Mouse (Mus musculus) intestine, embryonic 14.5 days (tissue): ENCODE results near the gene Ezh1. TPM values are rescaled to one million over a fixed set of nuclear protein-coding genes. Genes with fewer than 3 reads are reported as not detected.
A peak's percentile ranks its signal among the peaks of the same experiment; 100 is the strongest.

Experiments
- ATAC-seq: fragments of 200-750 bp; cut with Nextera tagmentation; replicated peaks from 2 replicates; pipeline ENCODE4 v1.8.0; 2017; ENCODE audit warnings: low read depth, moderate number of reproducible peaks, moderate TSS enrichment, moderate library complexity; ENCODE audit not compliant: low FRiP score, low TSS enrichment
- DNase-seq: peaks from one replicate; pipeline ENCODE4 v3.0.0-alpha.2; 2018; ENCODE audit warnings: low spot score
- H3K27ac ChIP-seq: fragments of 300-500 bp; sonication (generic); 2 replicates; pipeline ENCODE4 v1.5.1; 2014; ENCODE audit warnings: low read depth, mild to moderate bottlenecking, control low read depth
- H3K27me3 ChIP-seq: fragments of 300-500 bp; sonication (generic); replicated peaks from 2 replicates; pipeline ENCODE4 v1.6.1; 2014; ENCODE audit warnings: low read length, control low read depth; ENCODE audit not compliant: control insufficient read depth, insufficient read depth
- H3K36me3 ChIP-seq: fragments of 300-500 bp; sonication (generic); 2 replicates; pipeline ENCODE4 v1.6.1; 2014; ENCODE audit warnings: low read length, control low read depth; ENCODE audit not compliant: control insufficient read depth, insufficient read depth
- H3K4me1 ChIP-seq: fragments of 300-500 bp; sonication (generic); replicated peaks from 2 replicates; pipeline ENCODE4 v1.6.1; 2014; ENCODE audit warnings: low read length, control low read depth, mixed read lengths; ENCODE audit not compliant: control insufficient read depth, insufficient read depth
- H3K4me2 ChIP-seq: fragments of 300-500 bp; sonication (generic); 2 replicates; pipeline ENCODE4 v1.6.1; 2014; ENCODE audit warnings: low read length
- H3K4me3 ChIP-seq: fragments of 300-500 bp; sonication (generic); 2 replicates; pipeline ENCODE4 v1.5.1; 2014; ENCODE audit warnings: low read depth, low read length, control low read depth, mixed read lengths
- H3K9ac ChIP-seq: fragments of 300-500 bp; sonication (generic); 2 replicates; pipeline ENCODE4 v1.6.1; 2014; ENCODE audit warnings: mild to moderate bottlenecking, low read length
- H3K9me3 ChIP-seq: fragments of 300-500 bp; sonication (generic); 2 replicates; pipeline ENCODE4 v1.6.1; 2016; ENCODE audit warnings: low read length, control low read depth; ENCODE audit not compliant: control insufficient read depth
- WGBS: fragments of 180-500 bp; shearing (Covaris S2); extraction: QIAGEN DNeasy Blood & Tissue Kit; methylation state at CpG from one replicate; pipeline ENCODE4 v1.1.7; 2014; 5-methylcytosine and 5-hydroxymethylcytosine counted together
- polyA plus RNA-seq: library from polyadenylated mRNA; unstranded; fragments of >200 nt; fragmentation: Nextera tagmentation; extraction: Ambion mirVana; gene quantifications from 2 replicates; pipeline ENCODE4 v1.2.1, GENCODE M21; 2014

Gene Ezh1
- polyA plus RNA-seq, 1 experiment from 2014 or later: 20.2 TPM

DNA sequence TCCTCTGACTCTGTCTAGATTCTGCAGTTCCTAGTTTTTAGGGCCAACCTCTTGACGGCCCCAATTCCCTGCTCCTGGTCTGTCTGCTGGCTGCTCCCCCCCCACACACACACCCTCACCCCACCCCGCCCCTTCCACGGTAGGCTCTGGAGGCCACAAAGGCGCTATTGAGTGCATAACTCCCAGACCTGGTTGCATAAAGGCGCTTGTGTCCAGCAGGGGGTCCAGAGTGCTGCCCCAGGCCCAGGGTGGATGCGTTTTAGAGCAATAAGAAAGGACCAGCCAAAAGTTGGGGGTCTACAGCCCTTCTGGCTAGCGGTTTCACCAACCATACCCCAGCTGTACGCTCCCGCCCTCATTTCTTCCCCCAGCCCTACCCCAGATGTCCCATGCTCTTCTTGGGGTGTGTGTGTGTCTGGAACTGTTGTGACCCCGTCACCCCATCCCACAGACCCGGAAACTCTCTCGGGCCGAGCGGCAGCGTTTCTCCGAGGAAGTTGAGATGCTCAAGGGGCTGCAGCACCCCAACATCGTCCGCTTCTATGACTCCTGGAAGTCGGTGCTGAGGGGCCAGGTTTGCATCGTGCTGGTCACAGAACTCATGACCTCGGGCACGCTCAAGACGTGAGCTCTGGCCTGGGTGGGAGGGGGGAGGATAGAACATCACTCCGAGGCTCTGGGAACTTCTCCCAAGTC lies 36.2 kb upstream of the Ezh1 start:
- Histone ChIP-seq H3K4me1 (peaks cover 48% of the 10 kb centered on the region), H3K27me3 (peaks cover 31% of the 10 kb centered on the region), H3K9ac (peak overlapping the region; percentile 30; the same call in 1 of the 2 replicates), H3K4me3 (peak overlapping the region; percentile 63), H3K9me3 (no peaks in the 10 kb centered on the region), H3K4me2 (peak overlapping the region; percentile 98), H3K36me3 (peaks cover 2% of the 10 kb centered on the region), H3K27ac (no peak overlapping the region)
- ATAC-seq (no peak), DNase-seq (peak; percentile 60)
- WGBS: 7% methylated on average over 24 of the region's 24 CpGs

DNA sequence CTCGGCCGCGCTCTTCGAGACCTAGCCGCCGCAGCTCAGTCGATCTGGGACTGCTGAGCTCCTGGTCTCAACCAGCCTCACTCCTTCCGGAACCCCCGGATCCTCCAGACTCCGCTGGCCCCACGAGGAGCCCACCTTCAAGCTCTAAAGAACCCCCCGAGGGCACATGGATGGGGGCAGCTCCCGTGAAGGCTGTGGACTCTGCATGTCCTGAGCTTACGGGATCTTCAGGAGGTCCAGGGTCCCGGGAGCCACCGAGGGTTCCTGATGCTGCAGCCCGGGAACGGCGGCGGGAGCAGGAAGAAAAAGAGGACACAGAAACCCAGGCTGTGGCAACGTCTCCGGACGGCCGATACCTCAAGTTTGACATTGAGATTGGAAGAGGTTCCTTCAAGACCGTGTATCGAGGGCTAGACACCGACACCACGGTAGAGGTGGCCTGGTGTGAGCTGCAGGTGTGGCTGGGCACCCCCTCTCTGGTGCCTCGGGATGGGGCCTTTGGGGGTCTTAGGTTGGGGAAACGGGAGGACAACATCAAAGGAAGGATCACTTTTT lies 34.6 kb upstream of the Ezh1 start:
- Histone ChIP-seq H3K9ac (peak overlapping the region; percentile 66), H3K9me3 (no peaks in the 10 kb centered on the region), H3K4me1 (peaks cover 48% of the 10 kb centered on the region), H3K27ac (peak overlapping the region; percentile 76), H3K4me2 (peak overlapping the region; percentile 98), H3K36me3 (peaks cover 14% of the 10 kb centered on the region), H3K4me3 (peak overlapping the region; percentile 63), H3K27me3 (peaks cover 30% of the 10 kb centered on the region)
- under 1% methylated on average over 30 of the region's 30 CpGs for WGBS
- DNase-seq (no peak), ATAC-seq (no peak)

DNA sequence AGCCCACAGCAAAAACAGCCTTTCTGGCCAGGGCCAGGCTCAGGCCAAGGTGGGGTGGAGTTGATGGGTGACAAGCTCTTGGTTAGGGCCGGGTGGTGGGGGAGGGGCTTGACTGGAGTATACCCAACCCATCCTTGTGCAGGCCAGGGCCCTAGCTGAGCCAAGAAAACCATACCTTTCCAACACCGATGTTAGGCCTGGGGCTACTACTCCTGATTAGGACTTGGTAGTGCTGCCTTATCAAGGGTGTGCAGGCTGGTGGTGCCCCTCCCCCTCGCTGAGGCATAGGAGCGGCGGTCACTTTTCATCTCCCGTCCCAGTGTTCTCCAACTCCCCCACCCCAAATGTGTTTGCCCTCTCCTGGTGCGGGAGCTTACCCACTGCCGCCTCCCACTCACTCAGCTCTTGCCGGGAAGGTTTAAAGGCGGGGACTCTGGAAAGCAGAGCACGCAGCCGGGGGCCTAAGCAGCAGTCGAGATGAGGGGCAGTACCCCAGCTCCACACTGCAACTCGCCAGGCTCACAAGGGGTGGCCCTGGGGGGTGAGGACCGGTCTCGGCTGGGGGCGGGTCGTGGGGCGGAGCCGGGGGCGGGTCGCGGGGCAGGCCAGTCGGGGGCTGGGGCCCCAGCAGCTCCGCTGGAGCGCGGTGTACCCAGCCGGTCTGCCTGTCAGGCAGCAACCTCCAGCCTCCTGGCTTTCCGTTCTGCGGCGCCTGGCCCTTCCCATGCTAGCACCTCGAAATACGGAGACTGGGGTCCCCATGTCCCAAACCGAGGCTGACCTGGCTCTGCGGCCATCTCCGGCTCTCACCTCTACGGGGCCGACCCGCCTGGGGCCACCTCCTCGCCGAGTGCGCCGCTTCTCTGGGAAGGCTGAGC lies 33.9 kb upstream of the Ezh1 start, which contains the start of gene Wnk4:
Gene Wnk4, plus strand, starts transcription at position 620 of the 878 bp plus-strand sequence.
- Histone ChIP-seq H3K4me3 (peak within 1 kb of the TSS; percentile 63), H3K4me1 (peaks cover 48% of the 10 kb centered on the region), H3K9ac (peak within 1 kb of the TSS; percentile 66), H3K36me3 (peaks cover 16% of the 10 kb centered on the region), H3K27me3 (peaks cover 28% of the 10 kb centered on the region), H3K9me3 (no peaks in the 10 kb centered on the region), H3K27ac (peak within 1 kb of the TSS; percentile 76), H3K4me2 (peak within 1 kb of the TSS; percentile 98)
- WGBS: under 1% methylated on average over 37 of the region's 43 CpGs
- ATAC-seq (peak; percentile 85), DNase-seq (peak; percentile 89)

DNA sequence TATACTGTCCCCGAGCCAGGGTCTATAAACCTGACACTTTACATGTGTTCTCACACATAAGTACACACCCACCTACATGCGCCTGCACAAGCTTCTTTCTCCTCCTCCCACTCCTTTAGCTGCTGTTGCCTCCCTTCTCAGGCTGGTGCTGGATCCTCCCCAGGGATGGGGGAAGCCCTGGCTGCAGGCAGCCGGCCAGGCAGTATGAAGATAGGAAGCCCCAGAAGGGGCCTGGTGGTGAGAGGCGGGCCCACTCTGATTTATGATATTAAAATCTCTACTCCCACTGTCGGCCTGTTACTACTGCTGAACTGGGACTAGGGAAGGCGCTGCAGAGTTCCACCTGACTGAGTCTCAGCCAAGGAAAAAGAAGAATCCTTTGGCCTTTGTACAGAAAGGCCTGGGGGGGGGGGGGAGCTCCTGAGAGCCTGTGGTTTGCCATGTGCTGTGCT lies 33.0 kb upstream of the Ezh1 start:
- no peaks in the 10 kb centered on the region for H3K9me3 ChIP-seq
- DNase-seq: peak; percentile 79
- WGBS: 10% methylated on average over 6 of the region's 6 CpGs
- H3K9ac ChIP-seq: peak overlapping the region; percentile 22; the same call in 1 of the 2 replicates
- peak overlapping the region; percentile 76 for H3K27ac ChIP-seq
- peak overlapping the region; percentile 63 for H3K4me3 ChIP-seq
- H3K27me3 ChIP-seq: peaks cover 21% of the 10 kb centered on the region
- peaks cover 46% of the 10 kb centered on the region for H3K4me1 ChIP-seq
- ATAC-seq: peak; percentile 14
- H3K36me3 ChIP-seq: peaks cover 16% of the 10 kb centered on the region
- peak overlapping the region; percentile 98 for H3K4me2 ChIP-seq

DNA sequence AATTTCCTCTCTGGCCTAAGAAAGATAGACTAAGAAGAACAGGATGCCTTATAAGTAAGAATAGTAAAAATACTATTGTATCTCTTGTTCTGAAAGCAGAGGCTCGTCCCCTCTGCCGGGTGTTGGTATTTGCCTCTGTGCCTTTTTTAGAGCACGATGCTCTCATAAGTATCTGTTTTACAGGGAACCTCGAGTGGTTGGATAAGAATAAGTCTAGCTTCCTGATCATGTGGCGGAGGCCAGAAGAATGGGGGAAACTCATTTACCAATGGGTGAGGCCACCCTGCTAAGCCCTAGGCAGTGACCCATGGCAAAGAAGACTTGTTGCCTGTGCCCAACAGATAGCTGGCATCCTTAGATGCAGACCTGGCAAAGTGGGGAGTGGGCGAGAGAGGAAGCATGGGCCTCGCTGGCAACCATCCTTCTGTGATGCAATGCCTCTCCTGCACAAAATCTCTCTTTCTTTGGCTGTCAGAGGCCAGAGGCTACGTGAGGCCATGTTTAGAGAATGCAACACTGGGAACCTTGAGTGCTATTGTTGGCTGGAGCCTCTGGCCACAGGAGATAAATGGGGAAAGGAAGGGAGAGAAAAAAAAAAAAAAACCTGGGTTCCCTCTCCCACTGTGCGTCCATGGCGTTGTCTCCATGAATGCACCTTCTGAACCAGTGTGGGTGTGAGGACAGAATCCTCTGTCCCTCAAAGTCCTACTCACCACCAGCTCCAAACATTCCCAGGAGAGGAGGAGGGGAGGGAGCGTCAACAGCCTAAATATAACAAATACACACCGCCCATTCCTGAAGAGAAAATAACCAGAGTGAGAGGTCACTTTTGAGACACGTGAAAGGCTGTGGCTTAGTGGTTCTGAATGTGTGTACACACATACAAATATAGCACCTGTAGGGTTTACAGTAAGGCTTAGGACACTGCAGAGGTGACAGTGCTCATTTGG lies 29.8 kb upstream of the Ezh1 start:
- no peak overlapping the region for H3K4me2 ChIP-seq
- no peak overlapping the region for H3K9ac ChIP-seq
- no peak overlapping the region for H3K4me3 ChIP-seq
- H3K4me1 ChIP-seq: peaks cover 34% of the 10 kb centered on the region
- ATAC-seq (no peak), DNase-seq (no peak)
- 85% methylated on average over 13 of the region's 13 CpGs for WGBS
- H3K27me3 ChIP-seq: no peaks in the 10 kb centered on the region
- no peak overlapping the region for H3K27ac ChIP-seq
- H3K36me3 ChIP-seq: peaks cover 16% of the 10 kb centered on the region
- H3K9me3 ChIP-seq: no peaks in the 10 kb centered on the region

DNA sequence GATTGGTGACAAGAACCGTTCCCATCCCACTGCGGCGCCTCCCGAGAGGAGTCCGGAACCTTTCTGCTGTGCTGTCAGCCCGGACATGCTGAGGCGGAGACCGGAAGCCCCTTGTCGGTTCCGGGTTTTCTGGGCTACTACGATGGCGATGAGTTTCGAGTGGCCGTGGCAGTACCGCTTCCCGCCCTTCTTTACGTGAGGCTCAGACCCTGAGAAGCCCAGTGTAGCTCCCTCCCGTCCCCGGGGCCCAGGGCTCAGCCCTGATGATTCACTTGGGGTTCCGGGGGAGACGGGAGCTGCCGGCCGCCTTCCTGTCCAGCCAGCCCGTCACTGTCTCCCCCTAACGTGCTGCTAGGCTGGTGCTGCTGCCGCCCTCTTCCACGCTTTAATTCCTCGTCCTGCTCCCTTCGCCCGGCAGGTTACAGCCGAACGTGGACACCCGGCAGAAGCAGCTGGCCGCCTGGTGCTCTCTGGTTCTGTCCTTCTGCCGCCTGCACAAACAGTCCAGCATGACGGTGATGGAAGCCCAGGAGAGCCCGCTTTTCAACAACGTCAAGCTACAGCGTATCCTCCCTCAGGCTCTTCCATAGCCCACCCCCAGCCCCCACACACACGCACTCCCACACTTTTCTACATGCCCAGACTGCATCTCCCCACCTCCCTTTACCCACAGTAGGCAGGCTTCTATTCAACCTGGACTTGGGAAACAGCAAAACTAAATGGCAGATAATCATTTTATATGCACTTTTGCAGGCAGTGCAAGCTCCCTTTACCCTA lies 27.5 kb upstream of the Ezh1 start, which contains the start of gene Vps25:
Gene Vps25, plus strand, starts transcription at position 95 of the 777 bp plus-strand sequence.
- Histone ChIP-seq H3K27ac (peak within 1 kb of the TSS; percentile 93), H3K9ac (peak within 1 kb of the TSS; percentile 90), H3K36me3 (peaks cover 16% of the 10 kb centered on the region), H3K9me3 (no peaks in the 10 kb centered on the region), H3K27me3 (no peaks in the 10 kb centered on the region), H3K4me1 (peaks cover 22% of the 10 kb centered on the region), H3K4me3 (peak within 1 kb of the TSS; percentile 83), H3K4me2 (peak within 1 kb of the TSS; percentile 91)
- peak; percentile 63 for ATAC-seq
- peak; percentile 94 for DNase-seq
- WGBS: under 1% methylated on average over 39 of the region's 40 CpGs

DNA sequence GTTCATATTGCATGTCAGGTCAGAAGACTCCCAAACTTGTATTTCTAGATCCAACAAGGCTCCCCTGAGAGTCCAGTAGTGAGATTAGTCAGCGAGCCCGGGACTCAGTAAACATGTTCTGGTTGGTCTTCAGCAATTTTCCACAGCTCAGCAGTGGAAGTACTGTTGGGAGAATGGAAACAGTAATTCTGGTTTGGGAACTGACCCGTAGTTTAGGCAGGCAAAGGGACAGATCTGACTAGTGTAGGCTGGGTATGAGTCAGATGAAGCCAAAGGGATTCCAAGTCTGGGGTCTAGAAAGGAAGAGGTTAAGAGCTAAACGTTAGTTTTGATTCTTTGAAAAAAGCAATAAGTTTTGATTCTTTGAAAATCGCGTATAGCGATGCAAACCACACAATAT lies 26.7 kb upstream of the Ezh1 start:
- ATAC-seq (no peak), DNase-seq (no peak)
- Histone ChIP-seq H3K36me3 (peaks cover 16% of the 10 kb centered on the region; the same call in 1 of the 2 replicates), H3K27me3 (no peaks in the 10 kb centered on the region), H3K9me3 (no peaks in the 10 kb centered on the region), H3K9ac (peak overlapping the region; percentile 90), H3K4me2 (peak overlapping the region; percentile 91), H3K4me3 (peak overlapping the region; percentile 83), H3K4me1 (peaks cover 20% of the 10 kb centered on the region; the same call in 1 of the 2 replicates), H3K27ac (peak overlapping the region; percentile 93)
- WGBS: 7% methylated on average over 7 of the region's 7 CpGs
